Mouse (Mus musculus) ovary, postnatal 36 days (tissue): ENCODE measurements around the gene Tnni3k.

Experiments used
- DNase-seq: peaks from one replicate; pipeline ENCODE4 v3.0.0; 2022; ENCODE audit warnings: low spot score, mixed read lengths

Tnni3k gene

GRCm38 (mm10) chr3:155055231-155055916 lies at the start of gene Tnni3k:
Gene Tnni3k (minus strand): TSS chr3:155055407.
- no peak for DNase-seq

GRCm38 (mm10) chr3:155099266-155099665 lies 44.1 kb upstream of the Tnni3k start:
- no peak for DNase-seq

- DNase-seq = peak; percentile 87
Measured at GRCm38 (mm10) chr3:155093116-155093956, 38.1 kb upstream of the Tnni3k start, which contains the start of the genes Fpgt and Lrriq3. Gene Fpgt (minus strand): TSS chr3:155093403. Gene Lrriq3 (plus strand): TSS chr3:155093434.

GRCm38 (mm10) chr3:155092081-155092480 lies 36.9 kb upstream of the Tnni3k start:
- DNase-seq = no peak

DNA sequence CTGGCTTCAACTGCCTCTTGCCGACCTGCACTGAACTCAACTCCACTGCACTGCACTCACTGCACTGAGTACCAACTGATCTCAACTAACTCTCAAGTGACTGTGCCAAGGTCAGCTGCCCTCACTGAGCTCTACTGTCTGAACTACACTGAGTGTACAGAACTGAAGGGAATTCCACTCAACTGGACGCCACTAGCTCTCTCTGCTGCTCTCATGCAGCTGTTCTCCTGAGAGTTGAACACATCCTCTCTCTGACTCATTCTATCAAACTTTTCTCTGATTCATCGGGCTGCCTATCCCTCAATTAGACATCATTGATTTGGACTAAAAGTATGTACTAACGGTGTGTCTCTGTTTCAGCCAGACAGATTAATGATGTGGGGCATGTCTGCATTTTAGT lies 22.7 kb upstream of the Tnni3k start:
- DNase-seq = no peak

DNA sequence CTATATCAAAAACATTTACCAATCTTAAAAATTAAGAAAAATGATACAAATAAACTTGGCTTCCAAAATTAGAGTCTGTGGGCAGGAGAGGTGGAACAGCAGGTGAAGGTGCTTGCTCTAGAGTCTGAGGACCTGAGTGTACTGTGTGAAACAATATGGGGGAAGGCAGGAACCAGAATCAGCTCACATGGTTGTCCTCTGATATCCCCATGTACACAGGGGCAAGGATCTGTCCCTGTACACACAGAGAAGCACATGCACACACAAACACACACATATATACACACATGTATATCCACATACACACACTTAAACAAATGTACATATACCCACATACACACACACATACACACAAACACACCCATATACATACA lies 4.2 kb upstream of the Tnni3k start:
- no peak for DNase-seq

DNA sequence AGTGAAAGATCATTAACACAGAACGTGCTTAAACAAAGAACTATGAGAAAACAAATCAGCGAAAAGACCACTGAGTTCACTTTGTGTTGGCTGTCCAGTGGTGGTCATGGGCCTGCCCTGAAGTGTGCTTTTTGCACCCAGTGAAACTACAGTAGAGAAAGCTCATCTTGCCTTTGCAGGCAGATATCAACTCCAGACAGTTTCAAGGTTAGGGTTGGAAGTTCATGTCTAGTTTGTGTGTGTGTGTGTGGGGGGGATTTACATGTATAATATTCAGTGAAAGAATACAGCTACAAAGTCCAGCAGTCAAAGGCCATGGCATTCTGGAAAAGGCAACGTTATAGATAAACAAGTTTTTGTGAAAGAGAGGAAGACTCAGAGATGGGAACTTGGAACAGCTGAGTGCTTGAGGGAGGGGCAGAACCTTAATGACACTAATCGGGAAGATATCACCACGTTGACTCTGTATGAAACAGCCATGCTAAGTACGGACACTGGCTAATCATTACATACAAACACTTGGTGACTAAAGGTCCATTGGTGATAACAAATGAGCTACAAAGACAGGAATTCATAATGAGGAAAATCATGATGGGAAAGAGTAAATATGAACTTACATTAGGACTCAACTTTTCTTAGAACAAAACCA lies 3.7 kb upstream of the Tnni3k start:
- DNase-seq = no peak

GRCm38 (mm10) chr3:155057566-155057965 lies 2.4 kb upstream of the Tnni3k start:
- DNase-seq = no peak

- DNase-seq = no peak
Measured at GRCm38 (mm10) chr3:155056606-155057005, 1.4 kb upstream of the Tnni3k start.

DNA sequence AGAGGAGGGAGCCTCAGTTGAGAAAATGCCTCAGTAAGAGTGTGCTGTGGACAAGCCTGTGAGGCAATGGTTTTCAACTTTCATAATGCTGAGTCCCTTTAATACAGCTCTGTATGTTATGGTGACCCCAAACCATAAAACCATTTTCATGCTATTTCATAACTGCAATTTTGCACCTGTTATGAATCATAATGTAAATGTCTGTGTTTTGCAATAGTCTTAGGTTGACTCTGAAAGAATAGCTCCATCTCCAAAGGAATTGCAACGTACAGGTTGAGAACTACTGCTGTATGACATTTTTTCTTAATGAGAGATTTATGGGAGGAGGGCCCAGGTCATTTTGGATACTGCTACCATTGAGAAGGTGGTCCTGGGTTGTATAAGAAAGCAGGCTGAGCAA lies 2.0 kb downstream of the Tnni3k start:
- DNase-seq = no peak

DNA sequence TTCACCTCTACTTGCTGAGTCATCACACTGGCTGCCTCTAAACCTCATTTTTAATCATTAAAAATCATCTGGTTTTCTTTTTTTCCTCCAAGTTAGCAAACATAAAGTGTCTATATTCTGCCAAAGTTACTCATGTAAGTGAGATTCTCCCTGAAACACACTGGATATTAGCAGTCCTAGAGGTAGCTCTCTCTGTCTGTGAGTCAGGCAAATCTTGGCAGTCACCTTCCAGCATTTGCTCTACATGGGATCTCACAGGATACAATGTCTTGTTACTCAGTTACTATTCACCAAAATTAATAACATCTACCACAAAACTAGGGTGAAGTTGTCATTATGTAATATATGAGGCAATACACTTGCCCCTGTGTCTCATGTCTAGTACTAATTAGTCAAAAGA lies 3.2 kb downstream of the Tnni3k start:
- DNase-seq = no peak

GRCm38 (mm10) chr3:155039012-155039836 lies 16.0 kb downstream of the Tnni3k start:
- no peak for DNase-seq

DNA sequence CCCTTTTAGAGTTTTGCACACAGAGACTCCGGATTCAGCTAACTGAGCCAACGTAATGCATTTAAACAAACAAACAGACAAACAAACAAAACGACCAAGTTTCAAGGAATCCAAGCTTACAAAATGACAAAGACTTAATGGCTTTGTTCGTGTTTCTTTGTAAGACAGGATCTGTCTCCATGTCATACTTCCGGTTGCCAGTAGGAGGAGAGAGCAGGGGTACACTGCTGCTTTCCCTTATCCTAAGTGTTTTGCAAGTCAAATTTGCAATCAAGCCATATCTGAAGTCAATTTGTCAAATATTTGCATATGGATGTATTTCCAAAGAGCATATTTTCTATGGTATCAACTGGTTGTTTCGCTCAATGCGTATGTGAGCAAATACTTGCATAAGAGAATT lies 20.9 kb downstream of the Tnni3k start:
- no peak for DNase-seq

DNA sequence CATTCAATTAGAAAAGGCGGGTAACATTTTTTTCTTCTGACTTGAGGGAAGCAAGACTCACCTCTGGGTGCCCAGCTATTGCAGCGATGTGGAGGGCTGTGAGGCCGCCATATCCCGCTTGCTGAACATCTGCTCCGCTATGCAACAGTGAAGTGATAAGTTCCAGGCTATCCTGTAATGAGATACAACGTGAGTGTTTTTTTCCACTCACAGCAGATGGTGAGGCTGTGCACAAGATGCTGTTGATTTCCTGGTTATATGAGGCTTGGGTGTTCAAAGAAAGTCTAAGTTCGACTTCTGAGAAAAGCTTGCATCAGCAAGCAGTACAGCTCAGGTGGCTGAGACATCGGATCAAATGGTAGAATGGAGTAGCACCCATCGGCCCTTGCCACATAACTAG lies 25.0 kb downstream of the Tnni3k start:
- DNase-seq = no peak

GRCm38 (mm10) chr3:155002781-155003180 lies 52.4 kb downstream of the Tnni3k start:
- no peak for DNase-seq

GRCm38 (mm10) chr3:155001056-155001455 lies 54.2 kb downstream of the Tnni3k start:
- DNase-seq = no peak

- no peak for DNase-seq
Measured at GRCm38 (mm10) chr3:154992678-154993077, 62.5 kb downstream of the Tnni3k start.

DNA sequence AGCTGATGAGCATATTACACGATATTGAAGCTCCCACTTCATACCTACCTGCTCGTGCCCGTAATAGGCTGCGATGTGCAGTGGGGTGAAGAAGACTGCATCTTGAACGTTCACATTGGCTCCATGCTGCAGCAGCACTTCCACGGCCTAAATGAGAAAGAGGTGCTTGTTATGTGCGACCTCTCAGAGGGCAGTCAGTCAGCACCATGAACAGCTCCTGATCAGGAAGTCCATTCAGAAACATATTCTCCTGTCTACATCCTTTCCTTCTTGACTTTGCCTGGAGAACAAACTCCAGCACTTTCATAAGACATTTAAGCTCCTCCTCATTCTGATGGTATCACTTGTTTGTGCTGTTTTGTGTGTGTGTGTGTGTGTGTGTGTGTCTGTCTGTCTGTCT lies 76.1 kb downstream of the Tnni3k start:
- no peak for DNase-seq

- DNase-seq = no peak
Measured at GRCm38 (mm10) chr3:154971626-154972025, 83.6 kb downstream of the Tnni3k start.

DNA sequence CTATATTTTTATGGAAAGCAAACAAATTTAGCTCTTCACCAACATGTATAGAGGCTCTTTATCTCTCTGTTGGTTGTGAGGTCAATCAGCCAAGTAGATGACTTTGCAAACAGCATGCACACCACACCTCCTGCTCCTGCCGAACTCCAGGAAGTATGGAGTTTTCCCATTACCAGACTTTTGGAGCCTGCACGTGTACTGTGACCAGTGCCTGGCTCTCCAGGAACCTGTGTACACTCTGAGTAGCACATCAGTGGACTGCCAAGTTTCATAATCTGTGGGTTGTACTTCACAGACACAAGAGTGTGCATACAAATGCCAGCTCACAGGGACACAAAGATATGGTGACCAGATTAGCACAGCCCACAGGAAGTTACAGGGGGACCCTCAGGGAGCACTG lies 84.2 kb downstream of the Tnni3k start:
- no peak for DNase-seq

DNA sequence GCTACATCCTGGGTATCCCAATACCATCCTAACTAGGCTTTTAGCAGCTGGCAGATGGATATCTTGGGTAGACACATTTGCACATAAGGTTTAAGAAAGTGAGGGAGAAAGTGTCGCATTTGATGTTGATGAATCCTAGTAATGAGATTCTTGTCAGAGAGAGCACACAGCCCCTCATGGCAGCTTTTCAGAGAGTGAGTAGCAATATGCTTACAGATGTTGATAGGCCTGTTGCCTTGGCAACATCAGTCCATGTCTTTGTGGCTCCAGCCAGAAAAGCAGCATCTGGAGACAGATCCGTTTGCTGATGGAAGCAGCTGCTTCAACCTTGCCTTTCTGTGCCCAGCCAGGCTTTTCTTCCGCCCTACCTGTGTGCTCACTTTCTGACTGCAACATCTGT lies 93.9 kb downstream of the Tnni3k start:
- no peak for DNase-seq

DNA sequence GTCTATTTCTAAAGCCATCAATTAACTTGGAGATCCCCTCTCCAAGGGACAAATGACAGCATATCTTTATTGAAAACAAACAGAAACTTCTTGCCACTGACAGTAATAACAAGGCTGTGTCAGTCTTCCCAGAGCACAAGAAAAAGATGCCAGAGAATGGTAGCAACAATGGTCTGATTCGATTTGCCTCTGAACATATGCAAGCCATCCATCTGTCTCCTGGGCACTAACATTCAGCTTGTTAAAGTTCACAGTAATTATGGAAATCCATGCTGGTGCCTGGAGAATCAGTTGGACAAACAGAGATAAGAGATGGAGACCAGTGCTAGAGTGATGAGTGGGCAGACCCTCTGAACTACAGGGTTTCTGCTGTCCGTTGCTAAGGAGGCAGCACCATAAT lies 102.1 kb downstream of the Tnni3k start:
- no peak for DNase-seq
